Mouse (Mus musculus) neural tube, embryonic 14.5 days (tissue): ENCODE measurements at regions not wholly inside any gene's neighbourhood (a gene's known extent, or its start where the extent isn't known, plus 50 kb on each side); places are given as distances from the start of the nearest gene placed in this dataset. TPM values are rescaled to one million over a fixed set of nuclear protein-coding genes. Genes with fewer than 3 reads are reported as not detected.

Source experiments
- ATAC-seq: fragments of 200-750 bp; cut with Nextera tagmentation; 2 replicates; pipeline ENCODE4 v1.8.0; 2017; ENCODE audit warnings: low read depth, mild to moderate bottlenecking, moderate TSS enrichment, moderate library complexity
- H3K27ac ChIP-seq: fragments of 300-500 bp; sonication (generic); 2 replicates; pipeline ENCODE4 v1.5.1; 2014; ENCODE audit warnings: low read depth, mild to moderate bottlenecking, control low read depth, low read length, moderate library complexity, mixed read lengths
- H3K27me3 ChIP-seq: fragments of 300-500 bp; sonication (generic); 2 replicates; pipeline ENCODE4 v1.6.1; 2014; ENCODE audit warnings: low read length; ENCODE audit not compliant: control insufficient read depth, insufficient read depth
- H3K36me3 ChIP-seq: fragments of 300-500 bp; sonication (generic); 2 replicates; pipeline ENCODE4 v1.6.1; 2014; ENCODE audit warnings: low read length, mixed read lengths; ENCODE audit not compliant: control insufficient read depth, insufficient read depth
- H3K4me1 ChIP-seq: fragments of 300-500 bp; sonication (generic); 2 replicates; pipeline ENCODE4 v1.6.1; 2014; ENCODE audit warnings: low read length; ENCODE audit not compliant: control insufficient read depth, insufficient read depth
- H3K4me2 ChIP-seq: fragments of 300-500 bp; sonication (generic); 2 replicates; pipeline ENCODE4 v1.6.1; 2014; ENCODE audit warnings: mild to moderate bottlenecking, low read depth, low read length, control low read depth
- H3K4me3 ChIP-seq: fragments of 300-500 bp; sonication (generic); 2 replicates; pipeline ENCODE4 v1.5.1; 2014; ENCODE audit warnings: low read depth, low read length, control low read depth, mixed read lengths
- H3K9ac ChIP-seq: fragments of 300-500 bp; sonication (generic); replicated peaks from 2 replicates; pipeline ENCODE4 v1.6.1; 2014; ENCODE audit warnings: low read depth, mild to moderate bottlenecking, control low read depth, low read length, mixed read lengths
- H3K9me3 ChIP-seq: fragments of 300-500 bp; sonication (generic); 2 replicates; pipeline ENCODE4 v1.6.1; 2016; ENCODE audit warnings: low read length; ENCODE audit not compliant: control insufficient read depth
- WGBS: fragments of 180-500 bp; shearing (Covaris S2); extraction: QIAGEN DNeasy Blood & Tissue Kit; methylation state at CpG from one replicate; pipeline ENCODE4 v1.1.7; 2014; 5-methylcytosine and 5-hydroxymethylcytosine counted together
- microRNA-seq: library from miRNA; unstranded; fragments of <30 nt; microRNA quantifications from one replicate; pipeline ENCODE4, GENCODE M21; 2016

DNA sequence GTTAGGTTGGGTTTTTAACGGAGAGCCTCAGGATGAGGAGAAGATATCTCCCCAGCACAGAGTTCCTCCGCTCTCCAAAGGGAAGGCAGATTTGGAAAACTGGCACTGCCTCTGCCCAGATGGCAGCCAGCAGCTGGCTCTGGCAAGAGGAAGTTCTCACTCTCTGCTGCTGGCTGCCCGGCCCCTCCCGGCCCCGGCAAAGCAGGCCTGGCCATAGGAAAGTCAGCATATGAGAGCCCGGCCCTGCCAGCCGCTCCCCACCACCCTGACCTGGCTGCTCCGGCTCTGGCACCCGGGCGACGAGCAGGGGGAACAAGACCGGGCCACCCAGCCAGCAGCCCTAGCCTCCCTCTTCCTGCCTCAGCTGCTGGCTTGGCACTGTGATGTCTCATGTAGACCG, 89.1 kb upstream of the Prox1 start:
- Histone ChIP-seq H3K9me3 (no peaks in the 10 kb centered on the region), H3K4me1 (no peaks in the 10 kb centered on the region), H3K9ac (no peak overlapping the region), H3K27ac (no peak overlapping the region), H3K4me2 (no peak overlapping the region), H3K36me3 (no peaks in the 10 kb centered on the region), H3K4me3 (no peak overlapping the region), H3K27me3 (no peaks in the 10 kb centered on the region)
- WGBS, result 92% methylated on average over 13 of the region's 13 CpGs
- no peak for ATAC-seq

GRCm38 (mm10) chr1:190250574-190251246, 80.2 kb upstream of the Prox1 start:
- no peaks in the 10 kb centered on the region for H3K4me1 ChIP-seq
- no peak overlapping the region for H3K4me2 ChIP-seq
- no peak overlapping the region for H3K9ac ChIP-seq
- WGBS, result 73% methylated on average over 13 of the region's 13 CpGs
- no peaks in the 10 kb centered on the region for H3K27me3 ChIP-seq
- no peak overlapping the region for H3K27ac ChIP-seq
- ATAC-seq, result peak; percentile 14; the same call in 1 of the 2 replicates
- no peaks in the 10 kb centered on the region for H3K9me3 ChIP-seq
- H3K36me3 ChIP-seq, result no peaks in the 10 kb centered on the region
- H3K4me3 ChIP-seq, result no peak overlapping the region

- Histone ChIP-seq H3K27me3 (no peaks in the 10 kb centered on the region), H3K4me1 (no peaks in the 10 kb centered on the region), H3K9me3 (no peaks in the 10 kb centered on the region), H3K36me3 (no peaks in the 10 kb centered on the region), H3K4me2 (no peak overlapping the region), H3K9ac (no peak overlapping the region), H3K4me3 (no peak overlapping the region), H3K27ac (no peak overlapping the region)
- ATAC-seq, result no peak
- 91% methylated on average over 7 of the region's 7 CpGs for WGBS
Observed at GRCm38 (mm10) chr1:190242526-190242925, 72.0 kb upstream of the Prox1 start.

- 77% methylated on average over 6 of the region's 6 CpGs for WGBS
- ATAC-seq, result no peak
- H3K27ac ChIP-seq, result no peak overlapping the region
- H3K4me2 ChIP-seq, result no peak overlapping the region
- no peaks in the 10 kb centered on the region for H3K9me3 ChIP-seq
- H3K4me1 ChIP-seq, result no peaks in the 10 kb centered on the region
- no peaks in the 10 kb centered on the region for H3K36me3 ChIP-seq
- H3K27me3 ChIP-seq, result no peaks in the 10 kb centered on the region
- no peak overlapping the region for H3K9ac ChIP-seq
- H3K4me3 ChIP-seq, result no peak overlapping the region
Observed at GRCm38 (mm10) chr1:190239796-190240195, 69.3 kb upstream of the Prox1 start.

DNA sequence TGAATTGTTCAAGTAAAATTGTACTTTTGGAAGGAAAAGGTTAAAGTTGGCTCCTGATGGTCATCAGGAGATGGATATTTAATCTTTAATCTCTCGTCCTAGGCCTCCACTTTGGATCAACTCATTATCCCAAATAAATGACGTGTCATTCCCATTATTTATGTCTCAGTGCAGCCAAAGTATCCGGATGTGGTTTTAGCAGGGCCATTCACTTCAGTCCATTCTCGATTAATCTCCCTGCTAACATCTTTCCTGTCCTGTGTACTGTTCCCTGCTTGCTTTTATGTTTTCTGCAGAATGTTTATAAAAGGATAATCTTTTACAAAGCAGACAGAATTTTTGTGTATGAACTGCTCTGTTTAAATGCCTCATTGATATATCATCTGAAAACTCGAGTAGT, 60.4 kb upstream of the Prox1 start:
- H3K4me3 ChIP-seq, result no peak overlapping the region
- H3K27me3 ChIP-seq, result no peaks in the 10 kb centered on the region
- H3K4me2 ChIP-seq, result no peak overlapping the region
- no peaks in the 10 kb centered on the region for H3K4me1 ChIP-seq
- H3K9ac ChIP-seq, result no peak overlapping the region
- H3K36me3 ChIP-seq, result no peaks in the 10 kb centered on the region
- no peak for ATAC-seq
- peaks cover 3% of the 10 kb centered on the region; the same call in 1 of the 2 replicates for H3K9me3 ChIP-seq
- WGBS, result 68% methylated on average over 5 of the region's 5 CpGs
- no peak overlapping the region for H3K27ac ChIP-seq

- no peak overlapping the region for H3K4me3 ChIP-seq
- no peak overlapping the region for H3K4me2 ChIP-seq
- ATAC-seq, result no peak
- no peak overlapping the region for H3K27ac ChIP-seq
- no peaks in the 10 kb centered on the region for H3K36me3 ChIP-seq
- no peak overlapping the region for H3K9ac ChIP-seq
- 46% methylated on average over 9 of the region's 9 CpGs for WGBS
- no peaks in the 10 kb centered on the region for H3K27me3 ChIP-seq
- no peaks in the 10 kb centered on the region for H3K4me1 ChIP-seq
- H3K9me3 ChIP-seq, result peaks cover 8% of the 10 kb centered on the region
Observed at GRCm38 (mm10) chr1:190220417-190220816, 49.9 kb upstream of the Prox1 start.

Small RNA genes in the stretch of these regions (microRNA-seq; reads per million reads assigned to microRNA genes)
- gene Gm47294, result not detected
